Mouse (Mus musculus) yolk sac, embryonic 10.5 days (tissue): Measurements from ENCODE around the gene Lhfp.

Experiments
- DNase-seq: peaks from one replicate; pipeline ENCODE4 v3.0.0-alpha.2; 2017; ENCODE audit warnings: low spot score

Gene Lhfp

GRCm38 (mm10) chr3:53041411-53042239 lies at the start of gene Lhfp:
Gene Lhfp (plus strand): TSS chr3:53041528.
- DNase-seq = peak; percentile 58

- no peak for DNase-seq
Observed at GRCm38 (mm10) chr3:52993296-52993695, 48.0 kb upstream of the Lhfp start.

- no peak for DNase-seq
Observed at GRCm38 (mm10) chr3:52994666-52995065, 46.7 kb upstream of the Lhfp start.

- DNase-seq = no peak
Observed at GRCm38 (mm10) chr3:52996635-52997034, 44.7 kb upstream of the Lhfp start.

GRCm38 (mm10) chr3:52997381-52997780 lies 43.9 kb upstream of the Lhfp start:
- DNase-seq = no peak

GRCm38 (mm10) chr3:52999016-52999744 lies 42.1 kb upstream of the Lhfp start:
- DNase-seq = no peak

GRCm38 (mm10) chr3:52999996-53000395 lies 41.3 kb upstream of the Lhfp start:
- no peak for DNase-seq

GRCm38 (mm10) chr3:53002076-53002475 lies 39.3 kb upstream of the Lhfp start:
- DNase-seq = no peak

GRCm38 (mm10) chr3:53004406-53005114 lies 36.8 kb upstream of the Lhfp start:
- DNase-seq = no peak

GRCm38 (mm10) chr3:53007411-53007810 lies 33.9 kb upstream of the Lhfp start:
- DNase-seq = no peak

- peak; percentile 85 for DNase-seq
Observed at GRCm38 (mm10) chr3:53016436-53017340, 24.6 kb upstream of the Lhfp start, which contains the start of gene Cog6. Gene Cog6 (minus strand): TSS chr3:53017237.

- no peak for DNase-seq
Observed at GRCm38 (mm10) chr3:53027333-53027732, 14.0 kb upstream of the Lhfp start.

- peak; percentile 45 for DNase-seq
Observed at GRCm38 (mm10) chr3:53029046-53029445, 12.3 kb upstream of the Lhfp start.

GRCm38 (mm10) chr3:53031586-53031985 lies 9.7 kb upstream of the Lhfp start:
- no peak for DNase-seq

GRCm38 (mm10) chr3:53032432-53032831 lies 8.9 kb upstream of the Lhfp start:
- no peak for DNase-seq

GRCm38 (mm10) chr3:53033448-53033847 lies 7.9 kb upstream of the Lhfp start:
- DNase-seq = no peak

- no peak for DNase-seq
Observed at GRCm38 (mm10) chr3:53036076-53036475, 5.3 kb upstream of the Lhfp start.

GRCm38 (mm10) chr3:53036941-53037340 lies 4.4 kb upstream of the Lhfp start:
- DNase-seq = no peak

- no peak for DNase-seq
Observed at GRCm38 (mm10) chr3:53038913-53039312, 2.4 kb upstream of the Lhfp start.

GRCm38 (mm10) chr3:53039746-53040145 lies 1.6 kb upstream of the Lhfp start:
- DNase-seq = no peak

- no peak for DNase-seq
Observed at GRCm38 (mm10) chr3:53040593-53041410, 526 bp upstream of the Lhfp start.
